Comparison of ENCODE assay signal across 21 mouse cellular contexts in the genomic region with DNA sequence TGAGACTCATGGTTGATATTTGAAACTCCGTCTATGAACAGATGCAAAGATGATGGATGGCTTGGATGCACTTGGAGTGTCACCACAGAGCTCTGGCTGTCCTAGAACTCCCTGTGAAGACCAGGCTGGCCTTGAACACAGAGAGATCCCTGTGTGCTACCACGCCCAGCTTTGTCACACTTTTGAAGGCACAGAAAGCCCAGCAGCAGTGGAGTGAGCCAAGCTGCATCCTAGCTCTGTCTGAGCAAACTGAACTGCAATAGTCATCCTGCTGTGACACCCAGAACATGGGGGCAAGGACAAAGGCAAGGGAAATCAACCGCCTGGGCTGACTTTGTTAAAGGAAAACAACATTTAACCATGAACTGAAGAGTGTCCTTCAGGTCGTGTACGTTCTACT. TPM values are rescaled to one million over a fixed set of nuclear protein-coding genes. Genes with fewer than 3 reads are reported as not detected.
DNase-seq lines count a peak whose midpoint lies in the region; ATAC-seq lines count a peak whose summit lies in the region.
"Had no signal": no experiment of that assay in that cellular context is flagged by ENCODE, and none has a peak within 500 bp of the region (broad histone marks: within the 10 kb centered on the region; RNA-seq: fewer than 3 reads in every experiment).

No protein-coding gene starts in this region.

- H3K9me3 ChIP-seq in midbrain, embryonic 12.5 days: peaks cover 3% of the 10 kb centered on the region; the same call in 1 of the 2 replicates
- H3K9me3 ChIP-seq in midbrain, embryonic 11.5 days (ENCODE audit: control insufficient read depth, low read length): no peaks in the 10 kb centered on the region
- no peaks in the 10 kb centered on the region; the same call in 1 of the 2 replicates for H3K9me3 ChIP-seq in neural tube, embryonic 14.5 days (ENCODE audit: control insufficient read depth, low read length)
- H3K9me3 ChIP-seq: limb, embryonic 15.5 days; liver, embryonic 15.5 days had no signal

- no peak overlapping the region for H3K9ac ChIP-seq in midbrain, embryonic 12.5 days (replicated peaks)
- no peak overlapping the region for H3K9ac ChIP-seq in midbrain, embryonic 11.5 days (ENCODE audit: low read length)
- H3K9ac ChIP-seq in neural tube, embryonic 14.5 days (replicated peaks; ENCODE audit: low read depth, low read length): no peak overlapping the region
- H3K9ac ChIP-seq: embryonic facial prominence, embryonic 13.5 days; limb, embryonic 15.5 days; liver, embryonic 15.5 days had no signal

- 77% methylated on average over 5 of the region's 5 CpGs for WGBS in midbrain, embryonic 12.5 days
- WGBS in midbrain, embryonic 11.5 days: 80% methylated on average over 5 of the region's 5 CpGs
- WGBS in neural tube, embryonic 14.5 days: 47% methylated on average over 5 of the region's 5 CpGs

- H3K4me3 ChIP-seq in midbrain, embryonic 12.5 days: no peak overlapping the region
- no peak overlapping the region for H3K4me3 ChIP-seq in midbrain, embryonic 11.5 days (ENCODE audit: low read depth, low read length)
- no peak overlapping the region for H3K4me3 ChIP-seq in neural tube, embryonic 14.5 days (ENCODE audit: low read depth, low read length)
- H3K4me3 ChIP-seq: embryonic facial prominence, embryonic 13.5 days; limb, embryonic 15.5 days; liver, embryonic 15.5 days; myocyte had no signal

- H3K4me1 ChIP-seq in midbrain, embryonic 12.5 days: peaks cover 7% of the 10 kb centered on the region; the same call in 1 of the 2 replicates
- no peaks in the 10 kb centered on the region; the same call in 1 of the 2 replicates for H3K4me1 ChIP-seq in midbrain, embryonic 11.5 days (ENCODE audit: control insufficient read depth, insufficient read depth, low read length)
- no peaks in the 10 kb centered on the region for H3K4me1 ChIP-seq in neural tube, embryonic 14.5 days (ENCODE audit: control insufficient read depth, insufficient read depth, low read length)
- H3K4me1 ChIP-seq: embryonic facial prominence, embryonic 13.5 days; limb, embryonic 15.5 days; liver, embryonic 15.5 days had no signal

- DNase-seq in midbrain, embryonic 11.5 days (ENCODE audit: low spot score, missing footprints): no peak
- peak; percentile 83 for DNase-seq in adrenal gland, adult 2 months
- DNase-seq in adrenal gland, postnatal 14 days: peak; percentile 71
- DNase-seq in cerebellum, adult 11-12 months: no peak
- DNase-seq in right cerebral cortex, postnatal 10 days (ENCODE audit: low spot score in 2 of 2): no peak
- DNase-seq: cerebellum, postnatal 10 days; heart, postnatal 10 days; kidney, adult 11 months; right cerebral cortex, postnatal 14 days; spleen, adult 18-20 months; thymus, adult 18-20 months; thymus, postnatal 4 days had no signal

- H3K27ac ChIP-seq in midbrain, embryonic 12.5 days (replicated peaks): 0 out of 2 replicates have a peak overlapping the region, but pooled peaks have one; percentile 0
- no peak overlapping the region for H3K27ac ChIP-seq in midbrain, embryonic 11.5 days (ENCODE audit: low read depth, low read length)
- H3K27ac ChIP-seq in neural tube, embryonic 14.5 days (ENCODE audit: low read depth, low read length): no peak overlapping the region
- H3K27ac ChIP-seq: embryonic facial prominence, embryonic 13.5 days; limb, embryonic 15.5 days; liver, embryonic 15.5 days; macrophage had no signal

- H3K36me3 ChIP-seq in midbrain, embryonic 12.5 days: no peaks in the 10 kb centered on the region
- no peaks in the 10 kb centered on the region for H3K36me3 ChIP-seq in midbrain, embryonic 11.5 days (ENCODE audit: control insufficient read depth, insufficient read depth, low read length)
- H3K36me3 ChIP-seq in neural tube, embryonic 14.5 days (ENCODE audit: control insufficient read depth, insufficient read depth, low read length): no peaks in the 10 kb centered on the region
- H3K36me3 ChIP-seq: limb, embryonic 15.5 days; liver, embryonic 15.5 days had no signal

- H3K27me3 ChIP-seq in midbrain, embryonic 12.5 days: no peaks in the 10 kb centered on the region
- no peaks in the 10 kb centered on the region for H3K27me3 ChIP-seq in midbrain, embryonic 11.5 days (ENCODE audit: control insufficient read depth, insufficient read depth, low read length)
- no peaks in the 10 kb centered on the region for H3K27me3 ChIP-seq in neural tube, embryonic 14.5 days (ENCODE audit: control insufficient read depth, insufficient read depth, low read length)
- H3K27me3 ChIP-seq: embryonic facial prominence, embryonic 13.5 days; limb, embryonic 15.5 days; liver, embryonic 15.5 days had no signal

- H3K4me2 ChIP-seq in midbrain, embryonic 12.5 days (replicated peaks): no peak overlapping the region
- no peak overlapping the region for H3K4me2 ChIP-seq in midbrain, embryonic 11.5 days
- H3K4me2 ChIP-seq in neural tube, embryonic 14.5 days (ENCODE audit: low read depth, low read length): no peak overlapping the region
- H3K4me2 ChIP-seq: embryonic facial prominence, embryonic 13.5 days; heart, embryonic 11.5 days; limb, embryonic 15.5 days; liver, embryonic 15.5 days had no signal

- no peak for ATAC-seq in midbrain, embryonic 12.5 days (ENCODE audit: low FRiP score, low read depth)
- ATAC-seq in midbrain, embryonic 11.5 days (ENCODE audit: low FRiP score): no peak
- ATAC-seq in neural tube, embryonic 14.5 days (ENCODE audit: low read depth): peak; percentile 10; the same call in 1 of the 2 replicates

RNA-seq across cellular contexts. Expression of gene Kcnmb4, which starts 57.0 kb away (rescaled TPM):
- 11.8 and 13.1 TPM in 2 replicates for polyA plus RNA-seq in midbrain, embryonic 12.5 days (2016; fragmentation: Nextera tagmentation; extraction: Ambion mirVana)
- 9.5 and 11.2 TPM in 2 replicates for polyA plus RNA-seq in midbrain, embryonic 11.5 days (2014; fragmentation: Nextera tagmentation; extraction: Ambion mirVana)
- 1 to 10 TPM in 1 of 2 experiments, under 1 TPM in 1; 0.49 to 6.7 TPM for total RNA-seq in adrenal gland, adult 2 months (2021)
- polyA plus RNA-seq in adrenal gland, adult 2 months (2012; rRNA removed): 2.5 and 22.9 TPM in 2 replicates
- 5.0 and 5.1 TPM in 2 replicates for total RNA-seq in adrenal gland, postnatal 14 days (2021)
- polyA plus RNA-seq in neural tube, embryonic 14.5 days (2014; fragmentation: Nextera tagmentation; extraction: Ambion mirVana): 54.7 and 81.6 TPM in 2 replicates
- total RNA-seq: gastrocnemius, adult 18-20 months had no signal
- polyA plus RNA-seq: macrophage had no signal

Comparison
In these comparisons a context has a peak if more than half of its experiments do, and no peak if none do; other contexts are left out.
1. DNase-seq: peak in adrenal gland, adult 2 months (single experiment) and adrenal gland, postnatal 14 days (single experiment); none in midbrain, embryonic 11.5 days (single experiment), cerebellum, adult 11-12 months (single experiment) and right cerebral cortex, postnatal 10 days (0 of 2).